Mouse (Mus musculus) right cerebral cortex, postnatal 14 days (tissue): ENCODE data around the gene Fam120a.

Experiments
- DNase-seq: peaks from one replicate; pipeline ENCODE4 v3.0.0; 2022

The Fam120a gene

DNA sequence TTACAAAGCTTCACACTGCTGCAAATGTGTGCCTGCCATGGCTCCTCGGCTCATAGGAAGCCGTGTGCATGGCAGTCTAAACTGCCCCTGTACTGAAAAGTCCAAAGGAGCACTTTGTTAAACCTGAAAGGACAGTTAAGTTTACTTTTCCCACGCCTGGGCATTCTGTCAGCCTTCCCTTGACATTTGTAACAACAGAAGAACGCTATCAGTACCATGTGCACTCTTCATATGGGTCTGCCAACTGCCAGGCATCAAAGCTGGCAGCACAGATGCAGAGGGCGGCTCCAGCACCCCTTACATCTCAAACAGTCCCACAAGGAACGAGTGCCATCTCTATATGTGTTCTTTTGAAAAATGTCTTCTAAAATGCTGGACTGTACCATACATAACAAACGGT is 56.4 kb downstream of the Fam120a start:
- DNase-seq = no peak

DNA sequence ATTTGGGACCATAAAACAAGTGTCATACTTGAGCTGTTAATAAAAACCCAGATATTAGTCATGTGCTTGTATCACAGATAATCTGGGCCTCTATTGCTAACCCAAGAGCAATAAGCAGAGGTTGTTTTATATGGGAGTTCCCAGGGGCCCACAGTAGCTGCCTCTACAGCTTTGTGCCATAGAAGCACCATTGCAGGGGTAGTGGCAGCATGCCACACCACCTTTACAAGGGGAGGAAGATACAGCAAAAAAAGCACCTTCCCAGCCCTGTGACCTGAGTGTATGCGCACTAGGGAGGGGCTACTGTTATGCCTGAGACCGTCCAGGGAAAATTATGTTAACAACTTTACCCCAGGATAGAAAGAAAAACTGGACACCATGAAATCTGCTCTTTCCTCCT is 62.4 kb downstream of the Fam120a start:
- DNase-seq = no peak

- DNase-seq = no peak
Measured at GRCm38 (mm10) chr13:48895376-48895775, 72.4 kb downstream of the Fam120a start.

- DNase-seq = no peak
Measured at GRCm38 (mm10) chr13:48890260-48890960, 77.4 kb downstream of the Fam120a start.

DNA sequence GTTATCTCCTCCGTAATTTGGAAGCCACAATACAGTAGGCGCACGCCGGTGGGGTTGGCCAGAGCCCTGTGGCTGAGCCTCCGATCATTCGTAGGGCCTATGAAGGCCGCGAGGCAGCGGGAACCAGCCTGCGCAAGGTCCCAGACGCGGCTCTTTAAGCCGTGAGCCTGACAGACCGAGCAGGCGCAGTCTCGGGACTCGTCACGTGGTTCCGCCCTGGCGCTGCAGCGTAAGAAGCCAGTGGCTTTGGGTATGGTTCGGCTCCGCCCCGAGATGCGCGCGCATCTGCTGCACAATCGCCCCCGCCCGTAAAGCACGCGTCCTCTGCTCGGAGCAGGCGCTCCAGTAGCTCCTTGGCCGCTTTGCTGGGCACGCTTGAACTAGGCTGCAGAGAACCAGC is 89.3 kb downstream of the Fam120a start:
- peak; percentile 99 for DNase-seq

GRCm38 (mm10) chr13:48877805-48878204 is 90.0 kb downstream of the Fam120a start:
- DNase-seq = no peak

GRCm38 (mm10) chr13:48872726-48873125 is 95.1 kb downstream of the Fam120a start:
- DNase-seq = no peak

DNA sequence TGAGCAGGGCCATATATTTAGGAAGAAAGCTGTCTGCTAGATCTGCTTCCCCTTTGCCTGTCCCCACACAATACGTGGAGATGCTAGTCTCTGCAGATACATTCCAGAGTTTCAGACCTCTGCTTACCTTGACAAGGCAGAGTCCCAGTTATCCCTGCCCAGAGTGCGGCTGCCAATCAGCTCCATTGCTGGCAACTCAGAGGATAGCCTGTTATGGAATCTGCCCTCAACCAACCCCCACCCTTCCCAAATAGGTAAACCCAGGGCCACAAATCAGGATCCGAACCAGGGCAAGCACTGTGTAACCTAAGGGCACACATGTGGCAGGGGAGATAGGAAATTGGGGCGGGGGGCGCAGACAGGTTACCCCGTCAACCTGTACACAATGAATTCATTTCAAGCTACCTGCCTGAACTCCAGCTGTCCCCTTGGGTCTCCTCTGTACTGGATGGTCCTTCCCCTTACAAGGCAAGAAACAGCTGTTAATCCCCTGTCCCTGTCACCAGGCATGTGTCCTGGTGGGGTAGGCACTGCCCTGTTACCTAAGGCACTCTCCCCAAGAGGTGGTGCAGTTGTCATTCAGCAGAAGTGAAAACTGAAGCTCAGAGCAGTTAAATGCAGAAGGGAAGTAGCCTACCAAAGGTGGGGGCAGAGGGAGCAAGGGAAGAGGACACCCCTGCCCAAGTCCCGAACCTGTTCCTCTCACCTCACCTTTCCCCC is 95.8 kb downstream of the Fam120a start:
- DNase-seq = no peak

GRCm38 (mm10) chr13:48870771-48871731 is 96.8 kb downstream of the Fam120a start, which contains the start of gene Phf2:
Gene Phf2 (minus strand): TSS chr13:48871119.
- peak; percentile 38 for DNase-seq

- peak; percentile 37 for DNase-seq
Measured at GRCm38 (mm10) chr13:48869950-48870770, 97.7 kb downstream of the Fam120a start.

DNA sequence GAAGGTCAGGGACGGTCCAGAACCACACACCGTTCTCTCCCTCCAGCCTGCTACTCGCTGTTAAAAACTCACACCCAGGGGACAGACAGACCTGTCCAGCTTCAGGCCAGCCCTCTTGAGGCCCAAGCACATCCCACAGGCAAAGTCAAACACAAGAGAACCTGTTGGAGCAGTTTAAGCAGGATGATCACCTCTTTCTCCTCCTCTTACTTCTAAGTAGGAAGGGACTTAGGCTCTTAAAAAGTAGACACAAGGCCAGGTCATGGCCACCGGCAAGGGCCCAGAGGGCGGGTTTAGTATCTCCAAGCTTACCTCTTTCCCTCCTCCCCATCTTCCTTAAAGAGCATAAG is 98.2 kb downstream of the Fam120a start:
- no peak for DNase-seq

GRCm38 (mm10) chr13:48869088-48869487 is 98.7 kb downstream of the Fam120a start:
- DNase-seq = no peak

GRCm38 (mm10) chr13:48864673-48865356 is 103.0 kb downstream of the Fam120a start:
- no peak for DNase-seq

DNA sequence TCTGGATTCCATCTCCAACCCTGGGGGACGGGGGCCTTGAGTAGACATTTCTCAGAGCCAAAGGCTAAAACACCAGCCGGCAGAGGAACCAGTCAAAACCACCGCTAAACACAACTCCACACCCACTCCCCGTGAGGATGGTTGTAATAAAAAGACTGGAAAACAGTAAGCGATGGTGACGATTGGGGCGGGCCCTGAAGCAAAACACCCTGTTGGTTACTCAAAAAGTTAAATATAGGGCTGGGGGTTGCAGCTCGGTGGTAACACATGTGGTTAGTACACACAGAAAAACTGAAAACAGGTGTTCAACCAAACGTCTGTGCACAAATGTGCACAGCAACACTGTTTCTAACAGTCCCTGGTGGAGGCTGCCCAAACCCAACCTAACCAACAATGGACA is 104.3 kb downstream of the Fam120a start:
- no peak for DNase-seq

DNA sequence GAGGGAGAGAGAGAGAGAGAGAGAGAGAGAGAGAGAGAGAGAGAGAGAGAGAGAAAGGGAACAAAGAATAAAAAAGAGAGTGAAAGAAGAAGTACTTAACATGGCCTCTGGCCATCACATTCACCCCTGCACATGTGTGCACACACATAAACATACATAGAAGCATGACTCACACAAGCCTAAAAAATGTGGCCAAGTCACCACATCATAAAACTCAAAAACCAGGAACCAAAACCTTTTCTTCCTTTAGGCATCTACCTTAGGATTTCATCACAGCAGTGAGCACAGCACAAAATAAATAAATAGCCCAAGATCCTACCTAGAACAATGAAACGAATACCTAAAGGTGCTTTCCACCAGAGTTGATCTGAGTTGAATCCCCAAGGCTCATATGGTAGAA is 105.9 kb downstream of the Fam120a start:
- no peak for DNase-seq

DNA sequence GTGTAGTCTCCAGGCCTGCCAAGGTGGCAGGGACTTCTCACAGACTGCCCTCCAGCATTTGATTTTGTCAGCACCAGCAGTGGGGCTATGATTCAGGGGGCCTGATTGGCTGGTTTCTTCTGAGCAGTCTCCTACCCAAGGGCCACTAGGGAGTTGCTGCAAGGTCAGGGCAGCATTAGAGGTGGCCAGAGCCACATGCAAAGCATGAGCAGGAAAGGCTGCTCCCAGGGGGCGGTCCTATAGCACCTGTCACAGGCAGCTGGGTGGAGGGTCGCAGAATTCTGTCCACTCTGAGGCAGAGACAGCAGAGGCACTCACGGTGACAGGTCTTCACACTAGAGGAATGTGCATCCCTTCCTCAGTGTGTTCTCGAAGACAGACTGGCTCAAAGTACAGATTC is 109.0 kb downstream of the Fam120a start:
- no peak for DNase-seq

DNA sequence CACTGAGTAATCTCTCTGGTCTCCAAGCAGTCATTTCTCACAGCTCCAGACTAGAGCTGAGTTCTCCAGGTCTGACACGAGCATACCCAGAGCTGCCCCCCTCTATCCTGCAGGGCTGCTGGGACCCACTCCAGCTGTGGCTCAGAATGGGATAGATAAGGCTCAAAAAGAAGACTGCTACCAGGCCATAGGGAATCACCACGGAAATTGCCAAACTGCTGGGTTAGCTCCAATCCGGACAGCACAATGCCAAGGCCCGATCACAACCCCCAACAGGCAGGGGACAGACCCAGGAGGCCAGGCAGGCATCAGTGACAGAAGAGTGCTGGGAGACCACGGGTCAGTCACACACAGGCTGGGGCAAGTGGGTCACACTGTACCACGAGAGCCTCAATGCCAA is 109.8 kb downstream of the Fam120a start:
- DNase-seq = no peak

- no peak for DNase-seq
Measured at GRCm38 (mm10) chr13:48857246-48857932, 110.4 kb downstream of the Fam120a start.

DNA sequence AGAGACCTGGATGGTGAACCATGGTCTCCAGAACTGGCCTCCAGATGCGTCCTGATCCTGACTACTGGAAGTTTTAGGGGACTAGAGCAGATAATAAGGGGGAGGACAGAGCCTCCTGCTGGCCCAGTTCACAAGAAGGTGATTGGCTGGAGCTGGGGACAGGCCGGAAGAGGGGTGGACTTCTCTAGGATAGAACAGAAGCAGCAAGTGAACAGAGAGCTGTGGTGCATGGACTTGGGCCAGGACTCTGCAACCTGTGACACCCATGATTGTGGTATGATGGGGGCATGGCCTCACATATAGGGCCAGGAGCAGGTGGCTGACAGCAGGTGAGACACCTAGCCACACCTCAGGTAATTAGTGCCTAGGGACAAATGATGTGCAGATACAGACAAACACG is 113.9 kb downstream of the Fam120a start:
- no peak for DNase-seq

DNA sequence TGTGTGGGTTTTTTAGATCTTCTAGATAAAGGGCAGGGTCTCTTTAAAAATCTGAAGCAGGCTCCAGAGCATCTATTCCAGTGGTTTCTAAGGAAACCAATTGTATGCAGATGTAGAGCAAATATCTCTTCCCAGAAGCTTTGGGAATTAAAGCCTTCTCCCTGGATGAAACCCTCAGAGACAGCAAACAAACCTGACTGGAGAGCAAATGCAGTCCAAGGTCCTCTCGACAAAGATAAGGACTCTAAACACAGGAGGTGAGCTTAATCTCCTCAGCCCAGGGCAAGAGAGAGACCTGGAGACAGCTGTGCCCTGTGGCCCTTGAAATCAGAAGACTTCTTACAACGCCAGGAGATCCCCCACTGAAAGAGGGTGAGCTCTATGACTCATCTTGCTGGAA is 114.3 kb downstream of the Fam120a start:
- no peak for DNase-seq

DNA sequence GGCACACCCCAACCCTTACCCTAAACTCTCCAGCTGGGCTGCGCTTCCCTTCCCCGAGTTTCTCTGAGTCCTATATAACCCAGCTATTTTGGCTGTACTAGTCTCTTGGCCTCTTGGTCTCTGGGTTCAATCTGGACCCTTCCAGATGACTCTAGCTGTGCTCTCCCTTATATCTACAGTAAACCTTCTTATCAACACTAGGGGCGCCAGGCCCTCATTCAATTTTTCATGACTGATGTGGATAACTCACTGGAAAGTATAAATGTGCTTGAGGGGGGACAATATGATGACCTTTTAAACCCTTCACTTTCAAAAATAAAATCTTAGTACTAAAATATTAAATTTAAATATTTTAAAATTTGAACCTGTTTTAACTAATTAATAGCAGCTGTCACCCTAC is 115.0 kb downstream of the Fam120a start:
- DNase-seq = no peak
